Mouse (Mus musculus) E14TG2a.4 (cell line): Measurements from ENCODE around the gene Tsga10ip.

Source experiments
- CTCF ChIP-seq: conservative IDR thresholded peaks from 2 replicates; pipeline ENCODE4 v1.5.1; 2014; ENCODE audit warnings: low read length
- NANOG ChIP-seq: IDR thresholded peaks from 2 replicates; pipeline ENCODE4 v1.6.1; 2014; ENCODE audit warnings: borderline replicate concordance, low read length, mixed read lengths
- POU5F1 ChIP-seq: IDR thresholded peaks from 2 replicates; pipeline ENCODE4 v1.6.1; 2014; ENCODE audit warnings: low read length, borderline replicate concordance

DNA sequence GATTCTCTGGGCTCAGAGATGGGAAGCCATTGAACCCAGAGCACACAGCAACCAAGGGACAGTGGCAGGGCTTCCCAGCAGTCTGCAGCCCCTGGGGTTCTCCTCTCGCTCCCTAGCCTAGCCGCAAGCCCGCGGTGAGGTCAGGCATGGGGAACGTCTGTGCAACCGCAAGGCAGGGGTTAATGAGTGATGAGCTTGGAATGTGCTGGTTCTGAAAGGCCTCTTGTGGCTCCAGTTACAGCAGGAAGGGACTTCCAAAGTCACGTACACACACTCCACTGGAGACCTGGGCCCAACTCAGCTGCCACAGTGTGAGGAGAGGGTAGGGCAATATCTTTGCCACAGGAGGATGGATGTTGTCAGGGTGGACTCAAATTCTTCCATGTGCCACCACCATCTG lies 42.6 kb upstream of the Tsga10ip start:
- TF ChIP-seq CTCF (no peak), NANOG (no peak), POU5F1 (no peak)
